Mouse (Mus musculus) CD4-positive, CD25-positive, alpha-beta regulatory T cell, adult 4 months (primary cell): ENCODE results near the gene Il1rap. TPM values are rescaled to one million over a fixed set of nuclear protein-coding genes. Genes with fewer than 3 reads are reported as not detected.

ENCODE experiments used
- ATAC-seq: one replicate; pipeline ENCODE4 v1.8.0; 2017
- polyA plus RNA-seq, 2 experiments: library from polyadenylated mRNA; unstranded; fragments of 100-300 nt; shearing (Covaris generic); gene quantifications; one replicate each; pipeline ENCODE4 v1.2.1; 2017

Gene Il1rap
- polyA plus RNA-seq = 10 to 100 TPM in 1 of 2 experiments, 1 to 10 TPM in 1; 9.4 to 14.2 TPM

DNA sequence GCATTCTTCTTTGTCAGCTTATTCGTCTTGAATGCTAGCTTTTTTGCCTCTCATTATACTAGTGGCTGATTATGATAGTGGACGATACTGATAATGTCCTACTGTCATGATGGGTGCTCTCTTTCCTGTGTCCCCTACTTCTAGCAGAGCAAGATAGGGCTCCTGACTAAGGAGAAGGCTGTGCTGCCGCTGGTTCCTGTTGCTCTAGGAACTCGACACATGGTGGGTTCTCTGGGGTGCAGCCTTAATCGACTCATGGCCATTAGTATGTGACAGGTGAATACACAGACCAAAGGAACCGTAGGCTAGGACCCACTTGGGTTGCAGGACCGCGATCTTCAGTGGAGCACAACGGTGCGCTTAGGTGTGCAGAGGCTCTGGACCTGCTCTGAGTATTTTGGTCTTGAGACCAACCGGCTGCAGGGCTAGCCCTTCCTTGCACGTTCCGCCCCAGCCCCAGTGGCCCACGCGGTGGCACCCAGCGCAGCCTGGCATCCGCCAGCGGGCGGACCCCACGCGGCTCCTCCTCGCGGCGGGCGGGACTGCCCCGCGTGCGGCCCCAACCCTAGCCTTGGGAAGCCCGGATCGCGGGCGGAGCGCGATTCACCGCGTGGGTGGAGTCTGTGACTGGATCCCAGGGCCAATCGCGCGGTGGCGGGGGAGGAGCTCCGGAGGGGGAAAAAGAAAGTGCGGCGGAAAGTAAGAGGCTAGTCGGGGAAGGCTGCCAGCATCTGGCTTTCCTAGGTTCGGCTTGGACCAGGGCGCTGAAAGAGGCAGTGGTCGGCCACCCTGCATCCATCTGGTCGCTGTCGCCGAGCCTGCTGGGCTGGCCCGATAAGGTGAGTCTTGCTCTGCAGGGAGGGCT lies at the start of gene Il1rap:
Gene Il1rap, plus strand, starts transcription at position 657 of the 865 bp plus-strand sequence.
- ATAC-seq = peak; percentile 97

GRCm38 (mm10) chr16:26532287-26532686 lies 49.2 kb upstream of the Il1rap start:
- no peak for ATAC-seq

DNA sequence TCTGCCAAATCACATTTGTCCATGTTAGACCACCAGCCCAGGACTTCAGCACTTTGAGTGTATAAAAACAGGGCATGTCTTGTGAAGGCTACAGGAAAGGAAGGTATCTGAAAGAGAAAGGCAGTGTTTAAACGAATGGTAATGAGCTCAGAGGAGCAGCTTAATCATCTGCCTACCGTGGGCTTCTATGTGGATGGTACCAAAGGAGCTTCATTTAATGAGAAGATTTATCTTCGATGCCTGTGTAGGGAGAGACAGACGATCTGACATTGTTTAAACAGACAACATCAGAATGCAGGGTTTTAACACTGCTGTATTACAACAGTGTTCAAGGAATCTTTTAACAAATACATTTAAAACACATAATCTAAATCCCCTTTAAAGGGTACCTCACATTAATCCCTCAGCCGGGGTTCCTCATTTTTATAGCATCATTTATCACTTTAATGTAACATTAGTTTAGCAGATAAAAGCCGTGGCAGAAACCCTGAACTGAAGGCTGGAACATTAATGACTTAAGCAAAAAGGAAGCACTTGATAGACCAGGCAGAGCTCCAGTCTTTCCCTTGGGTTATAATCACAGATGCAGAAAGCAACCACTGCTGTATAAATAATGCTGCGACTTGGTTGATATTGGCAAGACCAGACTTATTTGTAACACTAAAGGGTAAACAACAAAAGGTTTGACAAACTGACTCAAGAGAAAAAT lies 35.2 kb upstream of the Il1rap start:
- ATAC-seq = no peak

DNA sequence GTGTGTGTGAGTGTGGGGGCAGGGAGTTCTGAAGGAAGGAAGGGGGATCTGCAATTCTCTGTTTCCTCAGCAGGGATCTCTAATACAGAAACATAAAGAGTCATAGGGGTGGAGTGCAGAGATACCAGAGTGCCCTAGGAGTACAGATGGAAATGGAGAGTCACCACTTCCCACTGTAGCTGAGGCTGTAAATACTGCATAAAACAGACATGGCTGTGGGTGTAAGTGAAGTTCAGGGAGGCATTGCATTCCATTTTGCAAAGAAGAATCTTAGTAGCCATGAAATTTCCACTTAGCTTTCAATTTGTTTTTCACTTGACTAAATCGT lies 34.7 kb upstream of the Il1rap start:
- ATAC-seq = no peak

DNA sequence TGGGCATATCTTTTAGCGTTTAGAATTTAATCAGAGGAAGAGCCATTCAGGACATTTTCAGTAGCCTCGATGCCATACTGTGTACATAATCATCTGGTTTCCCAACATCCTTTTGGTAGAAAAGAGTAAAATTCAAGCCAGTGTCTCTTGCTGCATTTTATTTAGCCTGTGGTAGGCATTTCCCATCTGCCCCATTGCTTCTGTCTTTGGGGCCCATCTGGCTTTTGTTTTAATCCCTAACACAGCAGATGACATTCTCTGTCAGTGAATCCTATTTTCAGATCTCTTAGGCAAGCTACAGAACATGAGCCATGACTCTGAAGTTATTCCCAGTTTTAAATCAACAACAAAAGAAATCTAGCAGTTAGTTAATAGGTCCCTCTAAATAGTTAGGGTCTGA lies 32.3 kb upstream of the Il1rap start:
- no peak for ATAC-seq

- no peak for ATAC-seq
Observed at GRCm38 (mm10) chr16:26552234-26552633, 29.3 kb upstream of the Il1rap start.

DNA sequence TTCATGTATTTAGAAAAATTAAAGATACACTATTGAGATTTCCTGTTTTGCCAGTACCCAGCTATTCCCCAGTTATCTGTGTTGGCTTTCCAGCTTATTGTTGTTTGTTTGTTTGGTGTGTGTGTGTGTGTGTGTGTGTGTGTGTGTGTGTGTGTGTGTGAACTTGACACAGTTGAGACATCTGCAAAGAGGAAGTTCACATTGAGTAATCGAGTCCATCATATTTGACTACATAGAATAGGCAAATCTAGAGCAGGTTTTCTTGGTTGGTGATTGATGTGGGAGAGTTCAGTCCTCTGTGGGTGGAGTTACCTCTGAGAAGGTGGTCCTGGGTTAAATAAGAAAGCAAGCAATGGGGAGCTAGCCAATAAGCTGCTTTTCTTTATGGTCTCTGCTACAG lies 22.7 kb upstream of the Il1rap start:
- no peak for ATAC-seq

- no peak for ATAC-seq
Observed at GRCm38 (mm10) chr16:26561743-26562142, 19.8 kb upstream of the Il1rap start.

- ATAC-seq = no peak
Observed at GRCm38 (mm10) chr16:26562771-26563170, 18.7 kb upstream of the Il1rap start.

GRCm38 (mm10) chr16:26569387-26569978 lies 12.0 kb upstream of the Il1rap start:
- no peak for ATAC-seq

GRCm38 (mm10) chr16:26571836-26572235 lies 9.7 kb upstream of the Il1rap start:
- ATAC-seq = no peak

GRCm38 (mm10) chr16:26574173-26574572 lies 7.3 kb upstream of the Il1rap start:
- ATAC-seq = no peak

GRCm38 (mm10) chr16:26581913-26582376 lies 441 bp downstream of the Il1rap start:
- peak; percentile 30 for ATAC-seq

DNA sequence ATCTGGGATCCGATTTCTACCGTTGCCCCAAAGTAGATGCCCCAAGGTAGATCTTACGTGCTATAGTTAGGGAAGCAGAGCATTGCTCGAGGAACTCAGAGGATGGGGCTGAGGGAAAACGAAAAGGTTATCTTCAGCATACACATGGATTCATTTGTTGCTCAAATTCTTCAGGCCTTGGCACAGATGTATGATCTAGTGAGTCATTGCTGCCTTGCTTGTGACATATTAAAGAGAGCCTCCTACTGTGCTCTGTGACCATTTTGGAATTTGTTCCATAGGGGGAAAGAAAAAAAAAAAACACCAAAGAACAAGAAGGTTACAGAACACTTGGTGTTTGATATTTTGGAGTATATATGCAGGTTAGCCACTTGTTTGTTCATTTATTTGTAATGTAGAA lies 4.3 kb downstream of the Il1rap start:
- no peak for ATAC-seq

- no peak for ATAC-seq
Observed at GRCm38 (mm10) chr16:26590897-26591570, 9.5 kb downstream of the Il1rap start.

GRCm38 (mm10) chr16:26596440-26596839 lies 14.9 kb downstream of the Il1rap start:
- ATAC-seq = no peak

DNA sequence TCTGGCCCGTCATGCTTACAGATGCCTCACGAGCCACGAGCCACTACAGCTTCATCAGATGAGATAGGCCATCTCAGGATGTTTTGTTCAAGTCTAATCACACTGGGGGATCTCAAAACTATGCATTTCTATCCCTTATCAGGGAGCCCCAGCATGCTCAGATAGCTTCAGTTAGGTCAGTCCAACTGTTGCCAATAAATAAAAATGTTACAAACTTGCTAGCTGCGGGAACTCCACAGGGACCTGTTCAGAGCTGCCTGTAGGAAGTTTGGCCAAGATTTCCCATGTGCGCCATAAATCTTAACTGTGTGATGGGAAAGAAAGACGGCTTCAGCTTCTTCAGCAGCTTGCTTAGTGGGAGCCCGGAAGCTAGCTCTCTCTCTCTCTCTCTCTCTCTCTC lies 15.8 kb downstream of the Il1rap start:
- ATAC-seq = no peak

DNA sequence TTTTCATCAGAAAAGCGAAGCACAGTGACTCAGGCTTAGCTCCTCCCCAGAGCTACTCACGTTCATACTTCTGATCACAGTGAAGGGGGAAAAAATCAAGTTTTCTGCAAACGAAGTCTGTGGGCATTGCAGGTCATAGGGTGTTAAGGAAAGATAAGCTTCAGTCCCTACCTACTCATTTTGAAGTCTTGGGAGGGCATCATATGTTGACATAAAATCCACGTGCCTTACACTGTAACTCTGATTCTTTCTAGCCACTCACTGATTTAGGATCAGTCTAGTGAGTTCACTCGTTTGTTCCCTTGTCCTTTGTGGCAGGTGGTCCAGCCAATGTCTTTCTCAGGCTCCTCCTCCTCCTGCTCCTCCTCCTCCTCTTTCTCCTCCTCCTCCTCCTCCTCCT lies 17.1 kb downstream of the Il1rap start:
- peak; percentile 49 for ATAC-seq

GRCm38 (mm10) chr16:26601482-26601881 lies 20.0 kb downstream of the Il1rap start:
- ATAC-seq = no peak

GRCm38 (mm10) chr16:26604621-26605020 lies 23.1 kb downstream of the Il1rap start:
- ATAC-seq = no peak

DNA sequence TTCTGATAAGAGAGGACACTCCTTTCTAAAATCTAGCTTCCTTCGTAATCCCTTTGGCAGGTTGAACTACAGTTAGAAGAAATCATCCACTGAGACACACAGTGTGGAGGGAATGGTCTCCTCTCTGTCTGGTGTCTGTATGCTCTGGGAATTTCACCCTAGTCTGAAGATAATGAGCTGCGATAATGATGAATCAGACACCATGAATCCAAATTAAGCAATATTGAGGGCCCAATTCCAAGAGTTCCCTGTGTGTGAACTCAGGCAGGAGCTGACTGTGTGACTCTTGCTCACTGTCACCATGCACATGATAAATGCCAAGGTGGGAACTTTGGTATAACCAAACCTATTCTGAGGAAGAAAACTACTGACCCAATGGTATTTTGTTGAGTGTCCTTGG lies 26.5 kb downstream of the Il1rap start:
- no peak for ATAC-seq

DNA sequence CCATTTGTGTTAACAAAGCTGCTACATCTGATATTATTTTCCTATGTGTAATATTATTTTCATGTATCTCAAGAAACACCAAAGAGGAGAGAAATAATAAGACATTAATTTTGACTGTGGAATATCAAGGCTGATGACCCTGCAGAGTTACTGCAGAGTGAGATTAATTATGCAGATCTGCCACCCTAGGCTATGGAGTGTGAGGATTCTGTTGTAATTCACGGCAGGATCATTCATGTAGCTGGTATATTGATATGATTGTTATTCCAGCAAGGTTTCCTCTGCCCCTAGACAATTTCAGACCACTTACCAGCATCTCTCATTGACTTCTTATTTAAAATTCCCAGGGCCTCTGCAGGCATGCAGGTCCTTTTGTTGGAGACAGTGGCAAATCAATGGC lies 29.0 kb downstream of the Il1rap start:
- ATAC-seq = no peak
